Mouse (Mus musculus): ENCODE measurements around the gene Tnnc1.

Tnnc1 gene

GRCm38 (mm10) chr14:31252091-31252490 is 44.0 kb downstream of the Tnnc1 start:
- DNase-seq (ENCODE audit: low spot score in 2 of 2): no peak

DNA sequence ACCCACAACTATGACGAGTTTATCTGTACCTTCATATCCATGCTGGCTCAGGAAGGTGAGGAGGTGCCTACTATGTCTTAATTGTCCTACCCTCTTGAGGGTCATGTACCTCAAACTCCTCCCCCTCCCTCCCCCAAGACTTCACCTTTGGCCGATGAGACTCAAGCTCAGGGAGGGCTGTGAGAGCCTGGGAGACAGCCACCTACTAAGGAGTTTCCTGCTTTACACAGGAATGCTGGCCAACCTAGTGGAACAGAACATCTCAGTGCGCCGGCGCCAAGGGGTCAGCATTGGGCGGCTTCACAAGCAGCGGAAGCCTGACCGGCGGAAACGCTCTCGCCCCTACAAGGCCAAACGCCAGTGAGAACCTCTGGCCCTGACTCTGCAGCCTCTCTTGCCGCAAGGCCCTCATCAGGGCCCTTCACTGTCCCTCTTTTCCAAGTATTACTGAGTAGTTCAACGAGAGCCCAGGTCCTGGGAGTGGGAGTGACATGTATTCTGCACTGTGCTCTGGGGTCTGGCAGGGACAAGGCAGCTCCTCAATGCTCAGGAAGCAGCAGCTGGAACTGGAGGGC is 50.5 kb downstream of the Tnnc1 start:
- no peak for DNase-seq (ENCODE audit: low spot score in 2 of 2)

- DNase-seq (ENCODE audit: low spot score in 2 of 2): no peak
Measured at GRCm38 (mm10) chr14:31260374-31260773, 52.3 kb downstream of the Tnnc1 start.

- no peak for DNase-seq (ENCODE audit: low spot score in 2 of 2)
Measured at GRCm38 (mm10) chr14:31260932-31261331, 52.8 kb downstream of the Tnnc1 start.
